Mouse (Mus musculus) midbrain, postnatal 0 days (tissue): Measurements from ENCODE around the gene She. TPM values are rescaled to one million over a fixed set of nuclear protein-coding genes. Genes with fewer than 3 reads are reported as not detected.

Experiments
- ATAC-seq: fragments of 200-750 bp; cut with Nextera tagmentation; 2 replicates; pipeline ENCODE4 v1.8.0; 2017; ENCODE audit warnings: moderate number of reproducible peaks, mild to moderate bottlenecking, moderate TSS enrichment, moderate library complexity; ENCODE audit not compliant: low FRiP score
- DNase-seq: peaks from one replicate; pipeline ENCODE4 v3.0.0-alpha.2; 2015; ENCODE audit warnings: low spot score
- H3K27ac ChIP-seq: fragments of 300-500 bp; sonication (generic); 2 replicates; pipeline ENCODE4 v1.5.1; 2014; ENCODE audit warnings: low read depth, mild to moderate bottlenecking, low read length, mixed read lengths
- H3K27me3 ChIP-seq: fragments of 300-500 bp; sonication (generic); 2 replicates; pipeline ENCODE4 v1.6.1; 2014; ENCODE audit warnings: low read length, control low read depth, mixed read lengths; ENCODE audit not compliant: insufficient read depth
- H3K36me3 ChIP-seq: fragments of 300-500 bp; sonication (generic); 2 replicates; pipeline ENCODE4 v1.6.1; 2014; ENCODE audit warnings: low read length, control low read depth, mixed read lengths; ENCODE audit not compliant: insufficient read depth
- H3K4me1 ChIP-seq: fragments of 300-500 bp; sonication (generic); 2 replicates; pipeline ENCODE4 v1.6.1; 2014; ENCODE audit warnings: mild to moderate bottlenecking, control low read depth, antibody characterized with exemption, low read length, mixed read lengths; ENCODE audit not compliant: insufficient read depth
- H3K4me2 ChIP-seq: fragments of 300-500 bp; sonication (generic); 2 replicates; pipeline ENCODE4 v1.6.1; 2014; ENCODE audit warnings: low read depth, mild to moderate bottlenecking, low read length, mixed read lengths; ENCODE audit not compliant: poor library complexity, severe bottlenecking
- H3K4me3 ChIP-seq: fragments of 300-500 bp; sonication (generic); 2 replicates; pipeline ENCODE4 v1.5.1; 2014; ENCODE audit warnings: low read depth, mild to moderate bottlenecking, low read length, moderate library complexity
- H3K9ac ChIP-seq: fragments of 300-500 bp; sonication (generic); replicated peaks from 2 replicates; pipeline ENCODE4 v1.6.1; 2014; ENCODE audit warnings: mild to moderate bottlenecking, low read length, moderate library complexity, mixed read lengths; ENCODE audit not compliant: poor library complexity, severe bottlenecking
- H3K9me3 ChIP-seq: fragments of 300-500 bp; sonication (generic); 2 replicates; pipeline ENCODE4 v1.6.1; 2016; ENCODE audit warnings: low read length, control low read depth
- CTCF ChIP-seq: IDR thresholded peaks from 2 replicates; pipeline ENCODE4 v1.5.1; 2016; ENCODE audit warnings: antibody characterized with exemption, mild to moderate bottlenecking
- WGBS: fragments of 180-500 bp; shearing (Covaris S2); extraction: QIAGEN DNeasy Blood & Tissue Kit; methylation state at CpG from one replicate; pipeline ENCODE4 v1.1.7; 2014; 5-methylcytosine and 5-hydroxymethylcytosine counted together
- polyA plus RNA-seq: library from polyadenylated mRNA; unstranded; fragments of >200 nt; fragmentation: Nextera tagmentation; extraction: Ambion mirVana; gene quantifications from 2 replicates; pipeline ENCODE4 v1.2.1, GENCODE M21; 2015
- total RNA-seq: library from RNA; depleted of rRNA; stranded (reverse); fragments of >200 nt; gene quantifications from 2 replicates; pipeline ENCODE4 v1.2.3, GENCODE M21; 2014

The She gene
- total and polyA plus RNA-seq, 2 experiments from 2014 or later = 1.0 to 1.8 TPM

- no peaks in the 10 kb centered on the region for H3K36me3 ChIP-seq
- no peaks in the 10 kb centered on the region for H3K4me1 ChIP-seq
- no peaks in the 10 kb centered on the region for H3K9me3 ChIP-seq
- no peak overlapping the region for H3K9ac ChIP-seq
- no peaks in the 10 kb centered on the region for H3K27me3 ChIP-seq
- no peak overlapping the region for H3K4me2 ChIP-seq
- H3K4me3 ChIP-seq = no peak overlapping the region
- 67% methylated on average over 5 of the region's 5 CpGs for WGBS
- ATAC-seq = no peak
- no peak for DNase-seq
- no peak for TF ChIP-seq CTCF
- no peak overlapping the region for H3K27ac ChIP-seq
These were observed 30.2 kb upstream of the She start for GRCm38 (mm10) chr3:89800774-89801506.

GRCm38 (mm10) chr3:89801507-89801847 lies 29.7 kb upstream of the She start:
- no peak for ATAC-seq
- 49% methylated on average over 3 of the region's 3 CpGs for WGBS
- Histone ChIP-seq H3K27ac (no peak overlapping the region), H3K9ac (no peak overlapping the region), H3K4me2 (no peak overlapping the region), H3K27me3 (no peaks in the 10 kb centered on the region), H3K4me3 (no peak overlapping the region), H3K36me3 (no peaks in the 10 kb centered on the region), H3K4me1 (no peaks in the 10 kb centered on the region), H3K9me3 (no peaks in the 10 kb centered on the region)
- DNase-seq = no peak
- TF ChIP-seq CTCF = no peak

- H3K4me1 ChIP-seq = no peaks in the 10 kb centered on the region
- H3K4me3 ChIP-seq = no peak overlapping the region
- WGBS = 77% methylated on average over 14 of the region's 15 CpGs
- no peak for DNase-seq
- H3K27me3 ChIP-seq = no peaks in the 10 kb centered on the region
- no peak for TF ChIP-seq CTCF
- no peak for ATAC-seq
- no peak overlapping the region for H3K4me2 ChIP-seq
- H3K27ac ChIP-seq = no peak overlapping the region
- H3K9me3 ChIP-seq = no peaks in the 10 kb centered on the region
- no peak overlapping the region for H3K9ac ChIP-seq
- no peaks in the 10 kb centered on the region for H3K36me3 ChIP-seq
These were observed 28.3 kb upstream of the She start for GRCm38 (mm10) chr3:89802876-89803275.

GRCm38 (mm10) chr3:89805179-89805578 lies 26.0 kb upstream of the She start:
- no peak for TF ChIP-seq CTCF
- WGBS = 80% methylated on average over 4 of the region's 4 CpGs

GRCm38 (mm10) chr3:89806751-89807150 lies 24.4 kb upstream of the She start:
- no peak for TF ChIP-seq CTCF
- no peak overlapping the region for H3K9ac ChIP-seq
- no peak overlapping the region for H3K4me2 ChIP-seq
- H3K36me3 ChIP-seq = no peaks in the 10 kb centered on the region
- H3K4me3 ChIP-seq = no peak overlapping the region
- no peak overlapping the region for H3K27ac ChIP-seq
- WGBS = 81% methylated on average over 2 of the region's 2 CpGs
- 0 out of 2 replicates have a peak, but pooled peaks cover 3% of the 10 kb centered on the region for H3K9me3 ChIP-seq
- DNase-seq (no peak), ATAC-seq (no peak)
- no peaks in the 10 kb centered on the region for H3K27me3 ChIP-seq
- H3K4me1 ChIP-seq = no peaks in the 10 kb centered on the region

More at GRCm38 (mm10) chr3:89805179-89805578, 26.0 kb upstream of the She start:
- no peak overlapping the region for H3K9ac ChIP-seq
- DNase-seq (no peak), ATAC-seq (no peak)
- no peak overlapping the region for H3K4me3 ChIP-seq
- no peaks in the 10 kb centered on the region for H3K36me3 ChIP-seq
- H3K4me1 ChIP-seq = no peaks in the 10 kb centered on the region
- H3K9me3 ChIP-seq = no peaks in the 10 kb centered on the region
- no peaks in the 10 kb centered on the region for H3K27me3 ChIP-seq
- H3K4me2 ChIP-seq = no peak overlapping the region
- no peak overlapping the region for H3K27ac ChIP-seq

GRCm38 (mm10) chr3:89807171-89807570 lies 24.0 kb upstream of the She start:
- H3K9me3 ChIP-seq = 0 out of 2 replicates have a peak, but pooled peaks cover 3% of the 10 kb centered on the region
- DNase-seq (no peak), ATAC-seq (no peak)
- 95% methylated on average over 3 of the region's 3 CpGs for WGBS
- H3K4me1 ChIP-seq = no peaks in the 10 kb centered on the region
- H3K36me3 ChIP-seq = no peaks in the 10 kb centered on the region
- H3K27me3 ChIP-seq = no peaks in the 10 kb centered on the region
- no peak overlapping the region for H3K9ac ChIP-seq
- no peak for TF ChIP-seq CTCF
- H3K4me3 ChIP-seq = no peak overlapping the region
- no peak overlapping the region for H3K4me2 ChIP-seq
- no peak overlapping the region for H3K27ac ChIP-seq
